Mouse (Mus musculus) hindbrain, embryonic 15.5 days (tissue): ENCODE measurements around the gene Hcfc1r1. TPM values are rescaled to one million over a fixed set of nuclear protein-coding genes. Genes with fewer than 3 reads are reported as not detected.

ENCODE experiments used
- ATAC-seq: fragments of 200-750 bp; cut with Nextera tagmentation; 2 replicates; pipeline ENCODE4 v1.8.0; 2017; ENCODE audit warnings: low read depth, moderate number of reproducible peaks, moderate TSS enrichment; ENCODE audit not compliant: low FRiP score
- H3K27ac ChIP-seq: fragments of 300-500 bp; sonication (generic); replicated peaks from 2 replicates; pipeline ENCODE4 v1.5.1; 2015; ENCODE audit warnings: mild to moderate bottlenecking, inconsistent platforms
- H3K27me3 ChIP-seq: fragments of 300-500 bp; sonication (generic); 2 replicates; pipeline ENCODE4 v1.6.1; 2015; ENCODE audit warnings: control low read depth, inconsistent platforms
- H3K36me3 ChIP-seq: fragments of 300-500 bp; sonication (generic); 2 replicates; pipeline ENCODE4 v1.6.1; 2015; ENCODE audit warnings: control low read depth, inconsistent platforms
- H3K4me1 ChIP-seq: fragments of 300-500 bp; sonication (generic); replicated peaks from 2 replicates; pipeline ENCODE4 v1.6.1; 2015; ENCODE audit warnings: control low read depth, inconsistent platforms
- H3K4me2 ChIP-seq: fragments of 300-500 bp; sonication (generic); 2 replicates; pipeline ENCODE4 v1.6.1; 2015; ENCODE audit warnings: moderate library complexity, mild to moderate bottlenecking, inconsistent platforms
- H3K4me3 ChIP-seq: fragments of 300-500 bp; sonication (generic); 2 replicates; pipeline ENCODE4 v1.5.1; 2015; ENCODE audit warnings: mild to moderate bottlenecking, inconsistent platforms
- H3K9ac ChIP-seq: fragments of 300-500 bp; sonication (generic); 2 replicates; pipeline ENCODE4 v1.6.1; 2015; ENCODE audit warnings: inconsistent platforms
- H3K9me3 ChIP-seq: fragments of 300-500 bp; sonication (generic); 2 replicates; pipeline ENCODE4 v1.6.1; 2016; ENCODE audit warnings: control low read depth, inconsistent platforms
- WGBS: fragments of 180-500 bp; shearing (Covaris S2); methylation state at CpG from one replicate; pipeline ENCODE4 v1.1.7; 2015; 5-methylcytosine and 5-hydroxymethylcytosine counted together
- polyA plus RNA-seq: library from polyadenylated mRNA; unstranded; fragments of >200 nt; fragmentation: Nextera tagmentation; extraction: Ambion mirVana; gene quantifications from 2 replicates; pipeline ENCODE4 v1.2.1, GENCODE M21; 2015

Gene Hcfc1r1
- polyA plus RNA-seq, 1 experiment from 2014 or later: 138 TPM

- 0 out of 2 replicates have a peak within 1 kb of the TSS, but pooled peaks have one; percentile 4 for H3K4me3 ChIP-seq
- no peak within 1 kb of the TSS for H3K4me2 ChIP-seq
- peaks cover 49% of the 10 kb centered on the region for H3K27me3 ChIP-seq
- no peak within 1 kb of the TSS for H3K27ac ChIP-seq
- no peaks in the 10 kb centered on the region for H3K9me3 ChIP-seq
- 6% methylated on average over 27 of the region's 27 CpGs for WGBS
- no peak within 1 kb of the TSS for H3K9ac ChIP-seq
- ATAC-seq: no peak
- H3K4me1 ChIP-seq: peaks cover 6% of the 10 kb centered on the region; the same call in 1 of the 2 replicates
- H3K36me3 ChIP-seq: no peaks in the 10 kb centered on the region
These were observed 13.1 kb upstream of the Hcfc1r1 start, which contains the start of gene Bicdl2 for GRCm38 (mm10) chr17:23660117-23660875. Bicdl2 (plus strand) TSS chr17:23660506.

GRCm38 (mm10) chr17:23660876-23661200 lies 12.6 kb upstream of the Hcfc1r1 start:
- H3K9me3 ChIP-seq: no peaks in the 10 kb centered on the region
- 0 out of 2 replicates have a peak overlapping the region, but pooled peaks have one; percentile 4 for H3K4me3 ChIP-seq
- peaks cover 6% of the 10 kb centered on the region; the same call in 1 of the 2 replicates for H3K4me1 ChIP-seq
- no peaks in the 10 kb centered on the region for H3K36me3 ChIP-seq
- no peak overlapping the region for H3K4me2 ChIP-seq
- no peak for ATAC-seq
- 4% methylated on average over 14 of the region's 14 CpGs for WGBS
- H3K27me3 ChIP-seq: peaks cover 49% of the 10 kb centered on the region
- no peak overlapping the region for H3K9ac ChIP-seq
- no peak overlapping the region for H3K27ac ChIP-seq

- Histone ChIP-seq H3K4me3 (no peak overlapping the region), H3K36me3 (no peaks in the 10 kb centered on the region), H3K4me2 (no peak overlapping the region), H3K4me1 (peaks cover 6% of the 10 kb centered on the region; the same call in 1 of the 2 replicates), H3K27me3 (peaks cover 49% of the 10 kb centered on the region), H3K9ac (no peak overlapping the region), H3K9me3 (no peaks in the 10 kb centered on the region), H3K27ac (no peak overlapping the region)
- no peak for ATAC-seq
- 5% methylated on average over 9 of the region's 9 CpGs for WGBS
These were observed 11.9 kb upstream of the Hcfc1r1 start for GRCm38 (mm10) chr17:23661526-23661925.

- Histone ChIP-seq H3K27me3 (peaks cover 38% of the 10 kb centered on the region), H3K4me2 (no peak overlapping the region), H3K36me3 (peaks cover 6% of the 10 kb centered on the region; the same call in 1 of the 2 replicates), H3K4me3 (no peak overlapping the region), H3K9ac (no peak overlapping the region), H3K9me3 (no peaks in the 10 kb centered on the region), H3K4me1 (peaks cover 6% of the 10 kb centered on the region; the same call in 1 of the 2 replicates), H3K27ac (no peak overlapping the region)
- peak; percentile 32; the same call in 1 of the 2 replicates for ATAC-seq
- 15% methylated on average over 5 of the region's 5 CpGs for WGBS
These were observed 8.8 kb upstream of the Hcfc1r1 start for GRCm38 (mm10) chr17:23664556-23665021.

- 0 out of 2 replicates have a peak, but pooled peaks have one; percentile 17 for ATAC-seq
These were observed 7.9 kb upstream of the Hcfc1r1 start for GRCm38 (mm10) chr17:23665511-23665910.

GRCm38 (mm10) chr17:23670516-23671074 lies 2.8 kb upstream of the Hcfc1r1 start:
- Histone ChIP-seq H3K4me1 (peaks cover 29% of the 10 kb centered on the region), H3K36me3 (peaks cover 7% of the 10 kb centered on the region; the same call in 1 of the 2 replicates), H3K9ac (no peak overlapping the region), H3K4me3 (no peak overlapping the region), H3K4me2 (no peak overlapping the region), H3K27ac (no peak overlapping the region), H3K27me3 (peaks cover 7% of the 10 kb centered on the region), H3K9me3 (no peaks in the 10 kb centered on the region)
- WGBS: 93% methylated on average over 7 of the region's 7 CpGs
- ATAC-seq: no peak

More at GRCm38 (mm10) chr17:23665511-23665910, 7.9 kb upstream of the Hcfc1r1 start:
- no peak overlapping the region for H3K9ac ChIP-seq
- peaks cover 7% of the 10 kb centered on the region; the same call in 1 of the 2 replicates for H3K36me3 ChIP-seq
- H3K27ac ChIP-seq: no peak overlapping the region
- H3K9me3 ChIP-seq: no peaks in the 10 kb centered on the region
- 82% methylated on average over 14 of the region's 14 CpGs for WGBS
- peaks cover 28% of the 10 kb centered on the region for H3K27me3 ChIP-seq
- H3K4me1 ChIP-seq: peaks cover 2% of the 10 kb centered on the region; the same call in 1 of the 2 replicates
- no peak overlapping the region for H3K4me2 ChIP-seq
- no peak overlapping the region for H3K4me3 ChIP-seq

- no peaks in the 10 kb centered on the region for H3K9me3 ChIP-seq
- H3K4me1 ChIP-seq: peaks cover 38% of the 10 kb centered on the region
- H3K4me2 ChIP-seq: no peak overlapping the region
- H3K9ac ChIP-seq: no peak overlapping the region
- no peak overlapping the region for H3K27ac ChIP-seq
- peaks cover 16% of the 10 kb centered on the region for H3K27me3 ChIP-seq
- peaks cover 7% of the 10 kb centered on the region; the same call in 1 of the 2 replicates for H3K36me3 ChIP-seq
- 94% methylated on average over 3 of the region's 3 CpGs for WGBS
- no peak for ATAC-seq
- H3K4me3 ChIP-seq: no peak overlapping the region
These were observed 1.9 kb upstream of the Hcfc1r1 start for GRCm38 (mm10) chr17:23671519-23671918.

GRCm38 (mm10) chr17:23672761-23673160 lies 635 bp upstream of the Hcfc1r1 start:
- no peak for ATAC-seq
- H3K36me3 ChIP-seq: 0 out of 2 replicates have a peak, but pooled peaks cover 7% of the 10 kb centered on the region
- H3K4me3 ChIP-seq: peak overlapping the region; percentile 67
- H3K27me3 ChIP-seq: peaks cover 22% of the 10 kb centered on the region
- 81% methylated on average over 3 of the region's 3 CpGs for WGBS
- H3K4me1 ChIP-seq: peaks cover 51% of the 10 kb centered on the region
- H3K27ac ChIP-seq: no peak overlapping the region; the same call in 1 of the 2 replicates
- no peaks in the 10 kb centered on the region for H3K9me3 ChIP-seq
- H3K9ac ChIP-seq: peak overlapping the region; percentile 67
- H3K4me2 ChIP-seq: peak overlapping the region; percentile 71

GRCm38 (mm10) chr17:23674271-23674952 lies 1.0 kb downstream of the Hcfc1r1 start:
- H3K27me3 ChIP-seq: peaks cover 37% of the 10 kb centered on the region
- WGBS: 48% methylated on average over 9 of the region's 9 CpGs
- H3K4me3 ChIP-seq: peak overlapping the region; percentile 67
- peaks cover 55% of the 10 kb centered on the region for H3K4me1 ChIP-seq
- H3K36me3 ChIP-seq: 0 out of 2 replicates have a peak, but pooled peaks cover 3% of the 10 kb centered on the region
- no peaks in the 10 kb centered on the region for H3K9me3 ChIP-seq
- ATAC-seq: peak; percentile 1; the same call in 1 of the 2 replicates
- H3K9ac ChIP-seq: peak overlapping the region; percentile 67
- no peak overlapping the region for H3K27ac ChIP-seq
- peak overlapping the region; percentile 71 for H3K4me2 ChIP-seq

- no peak overlapping the region for H3K27ac ChIP-seq
- no peak overlapping the region for H3K4me3 ChIP-seq
- no peaks in the 10 kb centered on the region for H3K9me3 ChIP-seq
- peak overlapping the region; percentile 71 for H3K4me2 ChIP-seq
- H3K36me3 ChIP-seq: no peaks in the 10 kb centered on the region
- ATAC-seq: no peak
- H3K27me3 ChIP-seq: peaks cover 44% of the 10 kb centered on the region
- 46% methylated on average over 5 of the region's 5 CpGs for WGBS
- peaks cover 57% of the 10 kb centered on the region for H3K4me1 ChIP-seq
- no peak overlapping the region for H3K9ac ChIP-seq
These were observed 1.7 kb downstream of the Hcfc1r1 start for GRCm38 (mm10) chr17:23675127-23675526.

- H3K27me3 ChIP-seq: peaks cover 50% of the 10 kb centered on the region
- peak overlapping the region; percentile 48 for H3K4me3 ChIP-seq
- WGBS: 16% methylated on average over 15 of the region's 15 CpGs
- no peaks in the 10 kb centered on the region for H3K36me3 ChIP-seq
- H3K9ac ChIP-seq: no peak overlapping the region
- peaks cover 57% of the 10 kb centered on the region for H3K4me1 ChIP-seq
- no peak for ATAC-seq
- H3K27ac ChIP-seq: no peak overlapping the region
- H3K9me3 ChIP-seq: no peaks in the 10 kb centered on the region
- H3K4me2 ChIP-seq: peak overlapping the region; percentile 94
These were observed 2.3 kb downstream of the Hcfc1r1 start for GRCm38 (mm10) chr17:23675564-23676281.
